Mouse (Mus musculus) midbrain, embryonic 14.5 days (tissue): ENCODE measurements around the gene Irf1. TPM values are rescaled to one million over a fixed set of nuclear protein-coding genes. Genes with fewer than 3 reads are reported as not detected.

Source experiments
- ATAC-seq: fragments of 200-750 bp; cut with Nextera tagmentation; 2 replicates; pipeline ENCODE4 v1.8.0; 2017; ENCODE audit warnings: moderate number of reproducible peaks, moderate library complexity; ENCODE audit not compliant: low FRiP score, low TSS enrichment
- DNase-seq: peaks from one replicate; pipeline ENCODE4 v3.0.0-alpha.2; 2015
- H3K27ac ChIP-seq: fragments of 300-500 bp; sonication (generic); replicated peaks from 2 replicates; pipeline ENCODE4 v1.5.1; 2014; ENCODE audit warnings: mild to moderate bottlenecking, low read depth, low read length, moderate library complexity
- H3K27me3 ChIP-seq: fragments of 300-500 bp; sonication (generic); 2 replicates; pipeline ENCODE4 v1.6.1; 2014; ENCODE audit warnings: low read length, control low read depth, mixed read lengths; ENCODE audit not compliant: control insufficient read depth, insufficient read depth
- H3K36me3 ChIP-seq: fragments of 300-500 bp; sonication (generic); 2 replicates; pipeline ENCODE4 v1.6.1; 2014; ENCODE audit warnings: low read length, control low read depth; ENCODE audit not compliant: control insufficient read depth, insufficient read depth
- H3K4me1 ChIP-seq: fragments of 300-500 bp; sonication (generic); 2 replicates; pipeline ENCODE4 v1.6.1; 2014; ENCODE audit warnings: mild to moderate bottlenecking, antibody characterized with exemption, low read length, control low read depth; ENCODE audit not compliant: control insufficient read depth, insufficient read depth
- H3K4me2 ChIP-seq: fragments of 300-500 bp; sonication (generic); 2 replicates; pipeline ENCODE4 v1.6.1; 2014; ENCODE audit warnings: mild to moderate bottlenecking, low read length, moderate library complexity
- H3K4me3 ChIP-seq: fragments of 300-500 bp; sonication (generic); replicated peaks from 2 replicates; pipeline ENCODE4 v1.5.1; 2014; ENCODE audit warnings: low read depth, low read length
- H3K9ac ChIP-seq: fragments of 300-500 bp; sonication (generic); replicated peaks from 2 replicates; pipeline ENCODE4 v1.6.1; 2014; ENCODE audit warnings: mild to moderate bottlenecking, low read length, moderate library complexity
- H3K9me3 ChIP-seq: fragments of 300-500 bp; sonication (generic); 2 replicates; pipeline ENCODE4 v1.6.1; 2016; ENCODE audit warnings: low read length, control low read depth, mixed read lengths; ENCODE audit not compliant: control insufficient read depth
- WGBS: fragments of 180-500 bp; shearing (Covaris S2); extraction: QIAGEN DNeasy Blood & Tissue Kit; methylation state at CpG from one replicate; pipeline ENCODE4 v1.1.7; 2014; 5-methylcytosine and 5-hydroxymethylcytosine counted together
- polyA plus RNA-seq: library from polyadenylated mRNA; unstranded; fragments of >200 nt; fragmentation: Nextera tagmentation; extraction: Ambion mirVana; gene quantifications from 2 replicates; pipeline ENCODE4 v1.2.1, GENCODE M21; 2014

Irf1 gene
- polyA plus RNA-seq, 1 experiment from 2014 or later = 3.5 TPM

DNA sequence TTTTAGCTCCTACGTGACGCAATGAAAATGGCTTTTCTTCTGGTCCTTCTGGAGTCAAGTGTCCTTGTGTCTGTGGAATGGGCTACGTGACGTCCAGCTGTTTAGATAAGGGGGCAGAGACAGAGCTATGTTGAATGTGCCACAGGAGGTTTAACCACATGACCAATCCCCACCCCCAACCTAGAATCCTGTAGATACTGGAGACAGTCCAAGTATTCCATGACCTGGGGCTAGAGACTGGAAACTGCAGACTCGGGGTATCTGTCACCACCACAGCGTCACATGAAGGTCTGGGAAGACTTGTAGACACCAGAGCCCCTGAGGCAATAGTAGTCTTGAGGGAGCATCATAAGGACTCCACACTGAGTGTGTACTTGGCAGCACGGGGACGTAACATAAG, 26.0 kb downstream of the Irf1 start:
- no peak for DNase-seq
- H3K27me3 ChIP-seq = no peaks in the 10 kb centered on the region
- WGBS = 78% methylated on average over 8 of the region's 8 CpGs
- 0 out of 2 replicates have a peak, but pooled peaks cover 4% of the 10 kb centered on the region for H3K4me1 ChIP-seq
- H3K9me3 ChIP-seq = no peaks in the 10 kb centered on the region
- no peak for ATAC-seq
- H3K36me3 ChIP-seq = no peaks in the 10 kb centered on the region
- H3K4me2 ChIP-seq = no peak overlapping the region
- 0 out of 2 replicates have a peak overlapping the region, but pooled peaks have one; percentile 1 for H3K27ac ChIP-seq
- no peak overlapping the region for H3K4me3 ChIP-seq
- no peak overlapping the region for H3K9ac ChIP-seq

DNA sequence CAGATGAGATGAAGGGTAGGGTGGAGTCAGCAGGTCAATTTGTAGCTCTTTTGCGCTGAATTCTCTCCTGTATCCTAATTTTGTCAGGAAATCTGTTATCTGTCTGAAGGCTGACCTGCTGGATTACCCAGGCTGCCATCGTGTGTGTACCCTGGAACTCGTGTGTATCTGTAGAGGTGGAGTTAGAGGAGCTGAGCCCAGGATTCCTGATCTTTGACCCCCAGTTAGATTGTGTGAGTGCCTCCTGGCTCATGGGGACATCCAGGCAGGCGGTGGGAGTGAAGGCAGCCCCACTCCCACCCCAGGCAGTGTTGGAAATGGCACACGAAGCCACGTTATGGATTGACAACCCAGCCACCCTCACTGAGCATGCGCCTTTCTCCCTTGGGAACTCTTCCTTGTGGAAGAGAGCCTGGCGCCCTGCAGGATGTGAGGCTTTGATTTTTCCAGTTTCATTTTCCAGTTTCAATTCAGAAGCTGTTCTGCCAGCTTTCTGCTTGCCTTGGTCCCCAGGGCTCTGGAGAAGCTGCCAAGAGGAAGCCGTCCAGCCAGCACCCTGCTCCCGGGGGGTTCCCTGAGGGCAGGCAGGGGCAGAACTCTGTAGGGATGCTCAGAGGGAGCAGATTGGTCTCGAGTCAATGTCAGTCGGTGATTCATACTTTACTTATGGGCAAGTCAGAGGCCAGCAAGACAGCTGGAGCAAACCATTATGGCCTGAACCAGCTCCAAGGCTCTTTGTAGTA, 26.8 kb downstream of the Irf1 start:
- 73% methylated on average over 12 of the region's 12 CpGs for WGBS
- peak; percentile 31 for DNase-seq

GRCm38 (mm10) chr11:53797386-53797920, 27.6 kb downstream of the Irf1 start:
- 0 out of 2 replicates have a peak overlapping the region, but pooled peaks have one; percentile 20 for H3K27ac ChIP-seq
- DNase-seq (peak; percentile 12), ATAC-seq (no peak)
- 38% methylated on average over 6 of the region's 6 CpGs for WGBS
- H3K4me3 ChIP-seq = no peak overlapping the region
- H3K9me3 ChIP-seq = no peaks in the 10 kb centered on the region
- no peak overlapping the region for H3K4me2 ChIP-seq
- no peak overlapping the region for H3K9ac ChIP-seq
- H3K27me3 ChIP-seq = no peaks in the 10 kb centered on the region
- H3K4me1 ChIP-seq = 0 out of 2 replicates have a peak, but pooled peaks cover 4% of the 10 kb centered on the region
- H3K36me3 ChIP-seq = no peaks in the 10 kb centered on the region

More for the DNA sequence above, 26.8 kb downstream of the Irf1 start:
- Histone ChIP-seq H3K27ac (0 out of 2 replicates have a peak overlapping the region, but pooled peaks have one; percentile 1), H3K4me3 (no peak overlapping the region), H3K4me2 (no peak overlapping the region), H3K9me3 (no peaks in the 10 kb centered on the region), H3K4me1 (0 out of 2 replicates have a peak, but pooled peaks cover 4% of the 10 kb centered on the region), H3K36me3 (no peaks in the 10 kb centered on the region), H3K9ac (no peak overlapping the region), H3K27me3 (no peaks in the 10 kb centered on the region)
- ATAC-seq = no peak

DNA sequence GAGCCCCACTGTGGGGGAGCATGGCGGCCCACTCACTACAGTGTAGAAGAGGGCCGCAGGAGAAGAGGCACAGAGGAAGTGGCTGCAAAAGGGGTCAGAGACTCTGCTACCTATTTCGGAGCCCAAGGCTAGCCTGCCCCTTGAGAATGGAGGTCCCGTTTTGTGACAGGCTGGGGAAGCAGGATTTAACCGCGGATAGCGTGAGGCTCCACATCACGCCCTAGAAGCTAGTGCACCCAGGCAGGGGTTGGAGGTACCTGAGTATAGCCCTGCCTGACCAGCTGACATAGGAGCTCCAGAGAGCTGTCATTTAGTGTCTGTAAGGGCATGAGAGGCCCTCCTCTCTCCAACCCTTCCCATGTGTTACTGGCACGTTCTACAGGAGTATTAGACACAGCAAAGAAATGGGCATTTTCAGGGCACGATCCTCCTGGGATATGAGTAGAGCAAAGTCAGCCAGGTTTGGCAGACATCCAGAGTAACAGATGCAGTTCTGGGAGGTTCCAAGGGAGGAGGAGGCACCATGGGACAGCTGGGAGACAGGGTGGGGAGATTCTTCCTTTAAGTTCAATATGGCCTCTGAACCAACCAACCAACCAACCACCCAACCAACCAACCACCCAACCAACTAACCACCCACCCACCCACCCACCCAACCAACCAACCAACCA, 28.4 kb downstream of the Irf1 start:
- 92% methylated on average over 10 of the region's 10 CpGs for WGBS
- H3K4me2 ChIP-seq = no peak overlapping the region

DNA sequence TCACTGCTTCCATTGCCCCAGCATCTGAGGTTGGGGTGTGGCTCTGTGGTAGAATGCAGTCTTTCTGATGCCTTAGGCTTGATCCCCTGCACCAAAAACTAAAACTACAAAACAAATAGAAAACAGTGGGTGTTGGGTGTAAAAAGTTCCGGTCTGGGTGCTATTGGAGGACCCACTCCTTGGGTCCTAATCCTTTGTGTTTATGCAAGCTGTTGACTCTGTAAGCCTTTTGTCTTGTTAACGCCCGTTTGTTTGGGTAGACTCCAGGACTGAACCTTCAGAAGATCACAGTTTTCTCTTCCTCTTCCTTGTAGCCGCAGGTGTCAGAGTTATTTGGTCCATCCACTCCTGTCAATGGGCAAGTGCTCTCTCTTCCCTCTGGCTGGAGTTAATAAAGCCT, 30.2 kb downstream of the Irf1 start:
- Histone ChIP-seq H3K9me3 (no peaks in the 10 kb centered on the region), H3K4me2 (no peak overlapping the region), H3K9ac (no peak overlapping the region), H3K4me1 (0 out of 2 replicates have a peak, but pooled peaks cover 4% of the 10 kb centered on the region), H3K4me3 (no peak overlapping the region), H3K36me3 (no peaks in the 10 kb centered on the region), H3K27me3 (no peaks in the 10 kb centered on the region), H3K27ac (no peak overlapping the region)
- DNase-seq = no peak
- no peak for ATAC-seq
- 55% methylated on average over 4 of the region's 4 CpGs for WGBS

More for the DNA sequence above, 28.4 kb downstream of the Irf1 start:
- no peaks in the 10 kb centered on the region for H3K36me3 ChIP-seq
- no peaks in the 10 kb centered on the region for H3K27me3 ChIP-seq
- DNase-seq (no peak), ATAC-seq (no peak)
- H3K9me3 ChIP-seq = no peaks in the 10 kb centered on the region
- H3K27ac ChIP-seq = 0 out of 2 replicates have a peak overlapping the region, but pooled peaks have one; percentile 20
- H3K4me1 ChIP-seq = 0 out of 2 replicates have a peak, but pooled peaks cover 4% of the 10 kb centered on the region
- H3K4me3 ChIP-seq = no peak overlapping the region
- no peak overlapping the region for H3K9ac ChIP-seq

DNA sequence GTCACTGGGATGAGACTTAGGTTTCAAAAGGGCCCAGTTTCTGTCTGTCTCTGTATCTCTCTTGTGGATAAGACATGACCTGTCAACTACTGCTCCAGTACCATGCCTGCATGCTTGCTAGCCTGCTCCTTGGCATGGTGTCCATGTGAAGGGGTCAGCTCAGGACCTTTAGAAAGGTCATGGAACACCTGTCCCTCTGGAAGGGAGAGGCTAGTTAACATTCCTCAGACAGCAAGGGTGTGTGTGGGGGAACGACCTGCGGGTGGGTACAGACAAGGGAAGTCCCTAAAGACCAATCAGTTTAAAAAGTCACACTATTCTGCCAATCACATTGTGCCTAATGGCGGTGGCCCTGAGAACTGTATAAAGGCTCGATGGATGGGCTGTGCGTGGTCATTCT, 31.2 kb downstream of the Irf1 start:
- H3K4me2 ChIP-seq = no peak overlapping the region
- no peaks in the 10 kb centered on the region for H3K9me3 ChIP-seq
- H3K36me3 ChIP-seq = no peaks in the 10 kb centered on the region
- ATAC-seq = no peak
- DNase-seq = no peak
- H3K9ac ChIP-seq = no peak overlapping the region
- WGBS = 89% methylated on average over 5 of the region's 5 CpGs
- no peak overlapping the region for H3K27ac ChIP-seq
- H3K4me1 ChIP-seq = 0 out of 2 replicates have a peak, but pooled peaks cover 4% of the 10 kb centered on the region
- no peaks in the 10 kb centered on the region for H3K27me3 ChIP-seq
- H3K4me3 ChIP-seq = no peak overlapping the region

GRCm38 (mm10) chr11:53803093-53803492, 33.3 kb downstream of the Irf1 start:
- no peak for ATAC-seq
- Histone ChIP-seq H3K9me3 (no peaks in the 10 kb centered on the region), H3K27me3 (no peaks in the 10 kb centered on the region), H3K36me3 (no peaks in the 10 kb centered on the region), H3K4me1 (no peaks in the 10 kb centered on the region), H3K4me2 (no peak overlapping the region), H3K4me3 (no peak overlapping the region), H3K27ac (no peak overlapping the region), H3K9ac (no peak overlapping the region)
- 89% methylated on average over 12 of the region's 12 CpGs for WGBS
- no peak for DNase-seq

- H3K9me3 ChIP-seq = no peaks in the 10 kb centered on the region
- WGBS = 91% methylated on average over 6 of the region's 6 CpGs
- H3K27ac ChIP-seq = no peak overlapping the region
- H3K4me3 ChIP-seq = no peak overlapping the region
- H3K4me1 ChIP-seq = no peaks in the 10 kb centered on the region
- H3K4me2 ChIP-seq = no peak overlapping the region
- H3K9ac ChIP-seq = no peak overlapping the region
- no peaks in the 10 kb centered on the region for H3K36me3 ChIP-seq
- no peaks in the 10 kb centered on the region for H3K27me3 ChIP-seq
- DNase-seq = no peak
- ATAC-seq = no peak
Measured at GRCm38 (mm10) chr11:53803494-53803893, 33.7 kb downstream of the Irf1 start.
